Mouse (Mus musculus) kidney, postnatal 0 days (tissue): Measurements from ENCODE around the gene Lrrc75a. TPM values are rescaled to one million over a fixed set of nuclear protein-coding genes. Genes with fewer than 3 reads are reported as not detected.
A peak's percentile ranks its signal among the peaks of the same experiment; 100 is the strongest.

ENCODE experiments used
- ATAC-seq: fragments of 200-750 bp; cut with Nextera tagmentation; replicated peaks from 2 replicates; pipeline ENCODE4 v1.8.0; 2017; ENCODE audit warnings: low read depth, moderate number of reproducible peaks, moderate TSS enrichment, moderate library complexity; ENCODE audit not compliant: low FRiP score
- DNase-seq: peaks from one replicate; pipeline ENCODE4 v3.0.0-alpha.2; 2016; ENCODE audit warnings: low spot score
- H3K27ac ChIP-seq: fragments of 300-500 bp; sonication (generic); 2 replicates; pipeline ENCODE4 v1.5.1; 2014; ENCODE audit warnings: mild to moderate bottlenecking
- H3K27me3 ChIP-seq: fragments of 300-500 bp; sonication (generic); 2 replicates; pipeline ENCODE4 v1.6.1; 2014; ENCODE audit warnings: low read length, mixed read lengths; ENCODE audit not compliant: insufficient read depth
- H3K36me3 ChIP-seq: fragments of 300-500 bp; sonication (generic); 2 replicates; pipeline ENCODE4 v1.6.1; 2014; ENCODE audit warnings: low read length, mixed read lengths; ENCODE audit not compliant: insufficient read depth
- H3K4me1 ChIP-seq: fragments of 300-500 bp; sonication (generic); replicated peaks from 2 replicates; pipeline ENCODE4 v1.6.1; 2014; ENCODE audit warnings: antibody characterized with exemption, low read length, mixed read lengths; ENCODE audit not compliant: insufficient read depth
- H3K4me2 ChIP-seq: fragments of 300-500 bp; sonication (generic); 2 replicates; pipeline ENCODE4 v1.6.1; 2014; ENCODE audit warnings: mild to moderate bottlenecking, low read length, moderate library complexity, mixed read lengths
- H3K4me3 ChIP-seq: fragments of 300-500 bp; sonication (generic); replicated peaks from 2 replicates; pipeline ENCODE4 v1.5.1; 2014; ENCODE audit warnings: low read depth, low read length
- H3K9ac ChIP-seq: fragments of 300-500 bp; sonication (generic); 2 replicates; pipeline ENCODE4 v1.6.1; 2014; ENCODE audit warnings: low read depth, low read length
- H3K9me3 ChIP-seq: fragments of 300-500 bp; sonication (generic); replicated peaks from 2 replicates; pipeline ENCODE4 v1.6.1; 2016; ENCODE audit warnings: low read length, inconsistent platforms, mixed read lengths
- CTCF ChIP-seq: IDR thresholded peaks from 2 replicates; pipeline ENCODE4 v1.5.1; 2016; ENCODE audit warnings: antibody characterized with exemption, low read depth, mild to moderate bottlenecking, moderate library complexity
- WGBS: fragments of 180-500 bp; shearing (Covaris S2); extraction: QIAGEN DNeasy Blood & Tissue Kit; methylation state at CpG from one replicate; pipeline ENCODE4 v1.1.7; 2014; 5-methylcytosine and 5-hydroxymethylcytosine counted together
- polyA plus RNA-seq: library from polyadenylated mRNA; unstranded; fragments of >200 nt; fragmentation: Nextera tagmentation; extraction: Ambion mirVana; gene quantifications from 2 replicates; pipeline ENCODE4 v1.2.1, GENCODE M21; 2015

Lrrc75a gene
- polyA plus RNA-seq, 1 experiment from 2014 or later = 14.8 TPM

DNA sequence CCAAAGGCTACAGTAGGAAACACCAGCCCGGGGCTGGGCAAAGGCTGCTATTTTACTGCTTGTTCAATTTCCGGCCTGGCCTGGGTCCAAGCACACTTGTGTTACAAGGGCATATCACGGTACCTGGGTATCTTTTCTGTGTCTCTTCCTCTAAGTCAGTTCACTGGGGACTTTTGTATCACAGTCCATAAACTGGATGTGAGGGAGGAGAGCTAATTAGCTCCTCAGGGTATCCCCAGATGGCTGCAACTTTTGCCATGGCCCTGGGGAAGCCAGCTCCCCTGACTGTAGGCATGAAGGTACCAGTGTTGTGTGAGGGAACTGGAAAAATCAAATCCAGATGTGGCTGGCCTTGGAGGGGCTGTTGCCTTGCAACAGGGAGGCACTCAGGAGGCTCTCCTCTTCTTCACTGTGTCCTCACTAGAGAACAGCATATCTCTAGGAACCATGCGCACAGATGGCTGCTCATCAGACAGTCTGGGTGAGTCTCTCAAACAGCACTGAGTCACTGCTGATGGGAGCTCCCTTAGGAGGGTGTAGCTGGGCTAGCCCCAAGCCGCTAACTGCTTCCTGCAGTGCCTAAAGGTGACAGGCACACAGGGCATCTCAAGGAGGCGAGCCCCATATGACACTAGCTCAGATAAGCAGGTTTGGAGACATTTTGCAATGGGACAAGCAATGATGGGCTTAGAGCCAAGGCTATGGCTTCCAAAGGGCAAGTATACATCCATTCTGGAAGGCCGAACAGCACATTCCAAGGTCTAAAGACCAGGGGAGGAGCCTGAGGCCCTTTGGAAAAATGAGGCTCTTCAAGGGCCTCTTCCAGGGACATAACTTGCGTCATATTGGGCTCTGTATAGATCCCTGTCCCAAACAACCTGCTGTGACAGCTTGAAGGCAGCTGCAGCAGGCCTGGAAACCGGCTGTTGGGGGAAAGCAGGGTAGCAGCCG lies 23.7 kb downstream of the Lrrc75a start:
- Histone ChIP-seq H3K9me3 (no peaks in the 10 kb centered on the region), H3K4me3 (no peak overlapping the region), H3K27me3 (no peaks in the 10 kb centered on the region), H3K9ac (no peak overlapping the region), H3K36me3 (no peaks in the 10 kb centered on the region), H3K4me1 (peaks cover 16% of the 10 kb centered on the region), H3K27ac (peak overlapping the region; percentile 75), H3K4me2 (no peak overlapping the region)
- TF ChIP-seq CTCF = no peak
- 32% methylated on average over 10 of the region's 10 CpGs for WGBS
- ATAC-seq = peak; percentile 33; the same call in 1 of the 2 replicates
- DNase-seq = peak; percentile 78

GRCm38 (mm10) chr11:62622850-62623249 lies 25.5 kb downstream of the Lrrc75a start:
- DNase-seq (no peak), ATAC-seq (no peak)
- TF ChIP-seq CTCF = no peak
- Histone ChIP-seq H3K4me1 (peaks cover 11% of the 10 kb centered on the region), H3K9me3 (no peaks in the 10 kb centered on the region), H3K27ac (no peak overlapping the region; the same call in 1 of the 2 replicates), H3K4me2 (no peak overlapping the region), H3K4me3 (no peak overlapping the region), H3K9ac (no peak overlapping the region), H3K36me3 (0 out of 2 replicates have a peak, but pooled peaks cover 6% of the 10 kb centered on the region), H3K27me3 (no peaks in the 10 kb centered on the region)
- 57% methylated on average over 4 of the region's 4 CpGs for WGBS

DNA sequence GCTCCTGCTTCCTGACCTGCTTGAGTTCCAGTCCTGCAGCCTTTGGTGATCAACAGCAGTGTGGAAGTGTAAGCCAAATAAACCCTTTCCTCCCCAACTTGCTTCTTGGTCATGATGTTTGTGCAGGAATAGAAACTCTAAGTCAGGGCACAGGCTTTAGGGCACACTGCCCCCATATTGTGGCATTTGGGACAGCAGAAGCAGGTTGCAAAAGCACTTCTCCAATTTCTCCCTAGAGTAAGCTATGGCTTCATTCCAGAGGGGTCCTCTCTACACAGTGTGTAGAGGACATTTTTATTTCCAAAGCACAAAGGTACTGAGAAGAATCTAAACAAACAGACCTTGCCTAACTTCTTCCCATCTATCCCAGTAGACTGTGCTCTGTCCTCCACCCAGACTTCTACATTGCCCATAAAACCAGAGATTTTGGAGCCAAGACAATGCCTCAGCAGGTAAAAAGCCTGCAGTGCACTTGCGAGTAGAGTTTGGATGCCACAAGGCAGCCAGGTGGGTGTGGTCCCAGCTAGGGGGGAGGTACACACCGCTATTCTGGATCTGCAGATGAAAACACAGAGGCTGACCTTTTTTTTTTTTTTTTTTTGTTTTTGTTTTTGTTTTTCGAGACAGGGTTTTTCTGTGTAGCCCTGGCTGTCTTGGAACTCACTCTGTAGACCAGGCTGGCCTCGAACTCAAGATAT lies 26.6 kb downstream of the Lrrc75a start:
- WGBS = 81% methylated on average over 4 of the region's 4 CpGs
- no peak for DNase-seq
- no peak for ATAC-seq
- Histone ChIP-seq H3K9me3 (no peaks in the 10 kb centered on the region), H3K4me3 (no peak overlapping the region), H3K27me3 (no peaks in the 10 kb centered on the region), H3K27ac (no peak overlapping the region), H3K4me2 (no peak overlapping the region), H3K36me3 (0 out of 2 replicates have a peak, but pooled peaks cover 6% of the 10 kb centered on the region), H3K9ac (no peak overlapping the region), H3K4me1 (peaks cover 11% of the 10 kb centered on the region)
- no peak for TF ChIP-seq CTCF

- Histone ChIP-seq H3K4me1 (peaks cover 11% of the 10 kb centered on the region), H3K9me3 (no peaks in the 10 kb centered on the region), H3K27me3 (no peaks in the 10 kb centered on the region), H3K4me2 (no peak overlapping the region), H3K36me3 (0 out of 2 replicates have a peak, but pooled peaks cover 6% of the 10 kb centered on the region), H3K4me3 (no peak overlapping the region), H3K9ac (no peak overlapping the region), H3K27ac (no peak overlapping the region)
- no peak for TF ChIP-seq CTCF
- DNase-seq (no peak), ATAC-seq (no peak)
- WGBS = 93% methylated on average over 8 of the region's 8 CpGs
Observed at GRCm38 (mm10) chr11:62621079-62621478, 27.2 kb downstream of the Lrrc75a start.

DNA sequence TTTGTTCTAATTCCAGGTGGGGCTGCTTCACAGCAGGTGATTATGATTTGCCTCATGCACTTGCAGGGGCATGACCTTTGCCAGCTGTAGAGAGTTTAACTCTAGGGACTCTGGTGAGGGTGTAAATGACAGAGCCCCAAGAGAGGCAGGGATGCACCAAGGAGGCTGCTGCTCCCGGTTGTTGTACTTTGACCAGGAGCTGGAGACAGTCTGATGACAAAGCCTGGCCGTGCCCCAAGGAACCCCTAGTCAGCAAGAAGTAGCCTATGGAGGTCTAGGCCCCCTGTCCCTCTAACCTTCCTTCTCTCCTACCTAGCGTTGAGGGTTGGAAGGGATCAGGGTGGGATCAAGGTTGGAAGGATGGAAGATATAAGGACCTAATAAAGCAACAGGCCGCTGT lies 32.9 kb downstream of the Lrrc75a start:
- H3K4me1 ChIP-seq = no peaks in the 10 kb centered on the region
- TF ChIP-seq CTCF = no peak
- DNase-seq = no peak
- 92% methylated on average over 4 of the region's 4 CpGs for WGBS
- H3K4me3 ChIP-seq = no peak overlapping the region
- no peak for ATAC-seq
- H3K27ac ChIP-seq = no peak overlapping the region
- no peaks in the 10 kb centered on the region for H3K27me3 ChIP-seq
- H3K9ac ChIP-seq = no peak overlapping the region
- 0 out of 2 replicates have a peak, but pooled peaks cover 9% of the 10 kb centered on the region for H3K36me3 ChIP-seq
- no peaks in the 10 kb centered on the region for H3K9me3 ChIP-seq
- no peak overlapping the region for H3K4me2 ChIP-seq

DNA sequence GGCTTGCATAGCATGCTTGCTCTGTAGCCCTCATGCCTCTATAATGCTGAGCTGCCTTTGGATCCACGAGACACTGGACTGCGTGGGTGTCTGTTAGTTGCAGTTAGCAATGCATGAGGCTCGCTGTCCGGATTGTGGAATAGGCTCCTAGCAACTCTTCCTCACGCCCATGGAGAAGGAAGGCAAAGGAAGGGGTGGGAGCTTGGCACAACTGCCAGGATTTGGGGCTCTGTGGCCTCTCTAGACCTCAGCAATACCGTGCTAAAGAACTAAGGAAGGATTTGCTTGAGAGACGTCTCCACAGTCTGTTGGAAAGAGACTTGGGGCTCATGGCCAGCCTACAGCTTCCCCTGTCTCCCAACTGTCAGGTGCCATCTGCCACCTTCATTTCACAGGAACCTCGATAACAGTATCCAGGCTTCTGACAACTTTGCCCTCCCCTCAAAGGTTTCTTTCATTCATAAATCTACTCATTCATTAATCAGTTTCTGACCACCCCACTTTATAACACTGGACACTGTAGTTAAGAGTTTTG lies 33.4 kb downstream of the Lrrc75a start:
- no peaks in the 10 kb centered on the region for H3K9me3 ChIP-seq
- H3K36me3 ChIP-seq = 0 out of 2 replicates have a peak, but pooled peaks cover 9% of the 10 kb centered on the region
- no peak for TF ChIP-seq CTCF
- H3K4me3 ChIP-seq = no peak overlapping the region
- no peak for DNase-seq
- H3K9ac ChIP-seq = no peak overlapping the region
- 78% methylated on average over 8 of the region's 8 CpGs for WGBS
- no peak for ATAC-seq
- no peak overlapping the region for H3K27ac ChIP-seq
- no peaks in the 10 kb centered on the region for H3K27me3 ChIP-seq
- no peaks in the 10 kb centered on the region for H3K4me1 ChIP-seq
- no peak overlapping the region for H3K4me2 ChIP-seq
